Mouse (Mus musculus): ENCODE data around the gene Arglu1.

Gene Arglu1

DNA sequence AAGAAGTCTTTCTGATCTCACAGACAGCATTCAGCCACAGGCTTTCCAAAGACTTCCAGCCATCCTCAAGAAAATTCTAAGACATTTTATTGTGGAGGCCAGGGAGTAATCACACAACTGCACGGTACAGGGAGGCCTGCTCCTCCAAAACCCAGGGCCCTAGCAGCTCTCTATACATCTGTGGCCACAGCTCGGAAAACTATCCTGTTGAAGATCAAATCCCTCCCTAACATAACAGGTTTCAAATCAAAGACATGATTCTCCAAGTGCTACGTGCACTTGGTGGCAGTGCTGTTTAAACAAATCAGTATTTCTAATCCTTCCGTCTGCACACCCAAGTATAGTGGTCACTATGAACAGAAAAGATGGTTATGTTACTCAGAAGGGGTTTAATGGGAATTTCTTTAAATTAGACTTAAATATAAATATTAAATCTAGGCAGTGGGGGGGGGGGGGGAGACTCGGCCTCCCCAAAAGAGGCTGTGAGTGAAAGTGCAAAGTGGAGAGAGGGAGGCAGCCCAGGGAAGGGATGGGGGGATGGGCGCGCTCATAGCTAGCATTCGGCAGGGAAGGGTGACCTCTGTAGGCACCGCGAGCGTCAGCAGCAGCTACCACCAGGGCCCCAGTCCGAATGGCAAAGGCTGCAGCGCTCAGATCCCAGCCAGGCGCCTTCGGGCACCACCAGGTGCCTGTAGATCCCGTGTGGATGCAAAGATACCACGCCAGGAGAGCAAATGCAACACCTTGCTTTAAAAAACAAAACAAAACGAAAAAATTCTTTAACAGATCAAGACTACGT, 31.7 kb downstream of the Arglu1 start:
- in situ Hi-C loops (cut with MboI, MseI): no loop called here

DNA sequence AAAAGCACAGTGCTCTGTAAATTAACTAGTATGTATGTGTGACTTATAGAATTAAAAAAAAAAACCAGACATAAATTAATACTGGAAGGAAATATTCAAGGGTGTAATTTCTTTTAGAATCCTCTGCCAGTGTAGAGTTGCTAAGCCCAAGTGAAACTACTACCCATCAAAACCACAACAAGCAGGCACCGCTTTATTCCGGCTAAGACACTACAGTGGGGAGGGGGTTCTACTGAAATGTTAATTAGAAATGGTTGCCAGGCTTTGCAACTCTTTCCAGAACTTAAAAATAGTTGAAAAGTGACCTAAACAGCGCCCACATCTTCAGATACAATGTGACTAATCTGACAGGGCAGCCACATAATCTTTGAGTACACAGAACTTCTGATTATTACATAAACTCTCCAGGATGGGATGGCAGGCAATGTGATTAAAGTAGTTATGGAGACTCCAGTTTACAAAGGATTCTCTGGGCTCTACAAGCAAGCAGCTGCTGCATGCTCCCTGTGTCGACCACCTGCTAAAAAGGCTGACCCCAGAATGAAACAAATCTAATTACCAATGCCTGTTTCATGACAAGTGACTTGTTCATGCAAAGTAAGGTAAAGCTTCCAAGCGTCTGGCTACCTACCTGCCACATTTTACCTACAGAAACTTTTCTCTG, 32.5 kb downstream of the Arglu1 start:
- in situ Hi-C loops (cut with MboI, MseI): no loop called here

DNA sequence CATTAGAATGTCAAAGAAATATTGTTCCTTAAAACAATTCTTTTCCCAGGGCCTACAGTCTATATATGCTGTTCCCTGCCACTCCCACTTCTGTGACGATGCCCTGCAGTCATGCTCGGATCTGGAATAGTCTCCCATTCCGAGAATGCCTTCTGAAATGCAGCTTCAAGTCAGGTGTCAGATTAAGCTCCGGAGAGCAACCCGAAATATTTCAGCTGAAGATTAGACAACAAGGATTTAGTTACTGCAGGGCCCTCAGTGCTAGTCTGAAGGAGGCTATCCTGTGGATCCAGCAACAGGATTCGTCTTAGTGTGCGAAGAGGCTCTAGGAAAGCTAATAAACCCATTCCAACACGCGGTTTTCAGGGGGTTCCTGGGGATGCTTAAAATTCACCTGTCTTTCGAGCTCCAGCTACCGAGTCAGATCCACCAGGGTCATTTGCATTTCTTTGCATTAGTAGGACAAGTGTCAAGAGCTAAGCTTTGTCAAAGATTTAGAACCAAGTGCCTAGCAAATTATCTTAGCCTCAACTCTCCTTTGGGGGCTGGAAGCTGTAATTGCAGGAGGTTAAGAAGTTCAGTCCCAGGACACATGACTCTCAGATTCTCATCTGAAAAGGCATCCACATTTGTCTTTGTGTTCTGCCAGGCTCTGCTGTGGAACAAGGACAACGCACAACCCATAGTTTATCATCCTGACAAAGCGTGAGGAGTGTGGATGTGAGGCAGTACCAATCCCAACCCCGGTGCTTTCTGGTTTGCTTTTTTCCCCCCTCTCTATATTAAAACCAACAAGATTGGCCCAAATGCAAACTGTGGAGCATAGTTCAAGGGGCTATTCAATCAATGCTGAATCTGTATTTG, 33.5 kb downstream of the Arglu1 start:
- in situ Hi-C loops (cut with MboI, MseI): no loop called here

DNA sequence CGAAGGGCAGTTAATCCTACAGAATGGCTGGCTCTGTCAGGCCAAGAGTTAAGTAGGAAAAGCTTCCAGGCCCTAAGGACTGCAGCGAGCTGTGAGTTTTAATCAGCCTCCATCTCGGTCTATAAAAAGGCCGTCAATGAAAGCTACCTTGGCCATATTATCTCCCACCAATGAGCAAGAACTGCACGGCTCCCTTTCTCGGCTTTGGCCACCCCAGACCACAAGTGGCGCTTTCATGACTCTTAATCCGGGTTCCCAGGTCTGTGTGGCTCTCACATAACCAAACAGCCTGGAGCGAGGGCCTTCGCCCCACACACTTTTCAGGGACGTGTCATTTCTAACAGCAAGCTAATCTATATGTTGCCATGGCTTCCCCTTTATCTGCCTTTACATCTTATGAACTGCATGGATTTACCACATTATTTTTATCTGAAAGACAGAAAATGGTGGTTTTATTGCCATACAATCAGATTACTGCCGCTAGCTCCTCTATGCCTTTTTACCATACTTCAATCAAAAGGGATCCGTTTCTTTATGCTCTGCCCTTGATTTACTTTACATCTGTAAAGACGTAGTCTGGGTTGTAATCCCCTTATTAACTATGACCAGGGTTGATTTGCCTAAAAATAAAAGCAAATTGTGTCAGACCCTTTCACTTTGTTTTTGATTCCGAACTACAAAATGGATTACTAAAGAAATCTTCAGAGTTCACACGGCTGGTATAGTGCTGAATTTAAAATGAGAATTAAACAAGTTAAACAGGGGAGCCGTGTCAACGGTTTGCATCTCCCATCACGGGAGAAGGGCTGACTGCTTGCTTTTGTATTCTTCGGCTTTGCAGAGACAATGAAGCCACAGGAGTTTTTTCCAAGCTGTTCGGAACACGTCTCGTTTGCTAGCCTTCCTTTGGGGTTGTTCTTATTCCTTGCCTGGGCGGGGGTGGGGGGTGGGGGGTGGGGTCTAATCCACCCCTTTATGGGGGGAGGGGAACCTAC, 34.7 kb downstream of the Arglu1 start:
- in situ Hi-C loops (cut with MboI, MseI): no loop called here

DNA sequence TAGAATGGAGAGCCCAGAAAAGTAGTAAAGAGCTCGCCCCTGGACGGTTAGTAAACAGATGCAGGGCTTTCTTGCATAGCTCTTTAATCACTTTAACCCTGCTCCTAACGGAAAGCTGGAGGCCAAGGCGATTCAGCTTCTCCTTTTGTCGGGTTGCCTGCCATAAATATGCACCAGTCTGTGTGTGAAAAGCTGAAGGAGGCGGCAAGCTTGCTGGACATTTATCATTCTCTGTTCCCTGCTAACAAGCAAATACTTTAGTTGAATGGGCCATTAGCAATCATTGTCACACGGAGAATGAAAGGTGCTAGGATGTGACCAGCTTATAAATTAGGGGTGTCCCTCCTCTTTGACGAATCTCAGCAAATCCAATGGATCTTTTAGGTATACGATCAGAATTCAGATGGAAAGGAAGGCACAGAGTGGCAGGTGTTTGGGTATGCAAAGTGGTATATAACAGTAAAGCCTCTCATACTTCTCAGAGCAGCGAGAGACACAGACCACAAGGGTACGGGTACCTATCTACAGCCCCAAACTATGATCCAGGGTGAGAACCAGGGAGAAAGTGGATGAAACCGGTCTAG, 36.3 kb downstream of the Arglu1 start:
- in situ Hi-C loops (cut with MboI, MseI): no loop called here

DNA sequence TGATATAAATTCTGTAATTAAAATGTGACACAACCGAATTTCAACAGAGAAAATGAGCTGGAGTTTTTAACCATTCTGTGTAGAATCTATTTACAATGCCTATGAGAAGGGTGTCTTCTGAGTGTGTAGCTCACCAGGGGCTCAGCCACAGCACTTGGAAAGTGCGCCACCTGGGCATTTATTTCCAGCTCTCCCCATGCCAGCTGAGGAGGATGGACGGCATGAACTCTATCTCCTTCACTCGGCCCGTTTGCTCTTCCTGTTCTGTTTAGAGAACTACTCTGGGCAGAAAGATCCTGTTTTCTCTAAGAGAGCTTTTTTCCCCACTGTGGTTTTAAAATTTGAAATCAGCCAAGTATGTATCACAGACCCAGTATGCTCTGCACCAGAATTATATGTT, 37.0 kb downstream of the Arglu1 start:
- in situ Hi-C loops (cut with MboI, MseI): no loop called here

DNA sequence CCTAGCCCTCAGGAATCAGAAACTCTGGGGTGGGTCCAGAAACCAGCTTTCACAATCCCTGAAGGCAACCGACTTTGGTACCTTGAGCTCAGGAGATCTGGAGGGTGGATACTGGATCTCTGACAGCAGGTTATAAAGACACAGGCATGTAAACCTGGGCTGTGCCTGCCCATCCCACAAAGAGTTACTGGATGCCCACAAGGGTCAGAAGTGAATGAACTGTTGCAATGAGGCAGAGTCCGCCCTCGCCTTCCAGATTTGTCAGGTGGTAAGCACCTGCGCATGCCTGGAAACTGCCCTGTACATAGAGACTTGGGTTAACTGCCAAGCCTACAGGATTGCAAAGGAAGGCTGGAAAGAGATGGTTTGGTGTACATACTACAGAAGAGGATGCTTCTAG, 37.9 kb downstream of the Arglu1 start:
- in situ Hi-C loops (cut with MboI, MseI): no loop called here

DNA sequence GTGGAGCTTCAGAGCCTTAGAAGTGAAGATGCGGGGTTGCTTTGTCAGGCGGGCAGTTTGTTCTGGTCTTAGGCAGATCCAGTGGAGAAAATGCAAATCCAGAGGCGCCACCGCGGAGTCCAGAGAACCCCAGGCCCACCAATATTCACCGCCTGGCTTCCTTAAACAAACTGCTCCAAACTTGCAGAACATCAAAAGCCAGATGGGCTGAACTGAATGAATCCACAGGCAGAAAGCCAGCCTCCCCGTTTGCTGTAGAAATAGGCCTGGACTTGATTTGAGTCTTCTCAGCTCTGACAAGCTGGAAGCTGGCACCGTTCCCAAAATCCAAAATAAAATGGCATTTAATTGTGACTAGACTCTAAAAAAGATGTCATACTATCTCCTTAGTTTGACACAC, 40.4 kb downstream of the Arglu1 start:
- in situ Hi-C loops (cut with MboI, MseI): no loop called here

DNA sequence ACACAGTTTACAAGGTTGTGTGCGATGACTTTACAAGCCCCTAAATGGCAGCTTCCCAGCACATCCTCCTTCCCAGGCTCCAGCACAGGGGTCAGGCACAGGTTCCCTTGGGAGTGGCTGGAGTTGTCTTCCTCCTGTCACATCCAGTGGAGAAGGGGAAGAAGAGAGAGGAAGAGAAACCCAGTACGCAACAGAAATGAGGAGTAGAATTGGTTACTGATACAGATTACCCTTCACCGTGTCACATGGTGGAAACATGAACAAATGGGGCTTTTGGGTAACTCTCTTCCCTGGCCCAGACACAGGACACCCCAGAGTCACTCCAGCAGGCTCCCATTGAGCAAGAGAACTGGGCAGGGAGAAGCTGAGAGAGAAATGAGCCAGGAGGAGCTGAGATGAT, 40.8 kb downstream of the Arglu1 start:
- in situ Hi-C loops (cut with MboI, MseI): no loop called here

DNA sequence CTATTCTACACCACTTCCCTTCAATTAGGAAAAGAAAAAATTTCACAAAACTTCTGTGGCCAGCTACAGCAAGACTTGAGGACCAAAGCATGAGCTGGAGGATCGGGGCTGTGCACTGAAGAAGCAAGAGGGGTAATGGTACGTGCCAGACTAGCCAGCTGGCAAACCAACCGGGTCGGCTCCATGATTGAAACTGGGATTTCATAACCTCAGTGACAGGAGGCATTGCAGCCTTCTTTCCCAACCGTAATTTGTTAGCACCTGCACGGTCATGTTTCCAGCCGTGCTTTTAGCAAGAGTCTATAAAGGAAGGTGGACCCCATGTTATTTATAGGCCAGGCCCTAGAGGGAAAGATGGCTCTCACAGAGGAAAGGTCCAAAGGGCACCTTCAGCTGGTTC, 41.6 kb downstream of the Arglu1 start:
- in situ Hi-C loops (cut with MboI, MseI): no loop called here

DNA sequence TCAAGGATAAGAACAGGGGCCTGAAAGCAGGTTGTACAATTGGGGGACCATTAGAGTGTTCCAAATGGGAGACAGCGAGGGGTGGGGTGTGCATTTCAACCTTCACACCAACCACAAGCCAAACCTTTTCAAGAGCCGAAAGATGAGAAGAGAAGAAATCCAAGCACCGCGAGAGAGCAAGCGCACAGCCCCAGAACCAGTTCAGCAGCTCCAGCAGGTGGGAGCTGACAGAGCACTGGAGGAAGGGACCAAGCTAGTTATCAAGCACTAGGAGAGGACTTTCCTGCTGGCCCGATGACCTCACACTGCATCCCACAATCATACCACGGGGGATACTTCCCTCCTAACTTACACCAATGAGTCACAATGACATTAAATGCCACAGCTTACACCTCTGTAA, 42.5 kb downstream of the Arglu1 start:
- in situ Hi-C loops (cut with MboI, MseI): no loop called here

DNA sequence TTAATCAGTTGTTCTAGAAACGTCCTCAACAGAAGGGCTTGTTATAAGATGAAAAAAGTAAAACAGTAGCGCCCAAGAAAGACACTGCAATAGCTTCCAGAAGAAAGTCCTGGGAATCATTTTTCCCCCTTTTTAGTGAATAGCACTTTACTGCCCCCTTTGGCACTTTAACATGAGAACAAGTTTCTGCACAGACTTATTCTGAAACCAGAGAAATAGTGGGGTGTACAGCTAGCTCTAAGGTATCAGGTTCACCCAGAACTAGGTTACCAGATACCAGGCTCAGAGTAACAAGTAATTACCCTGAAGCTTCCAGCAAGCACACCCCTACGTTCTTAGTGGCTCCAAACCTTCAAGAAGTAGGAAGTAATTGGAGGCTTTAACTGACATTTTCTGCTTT, 43.0 kb downstream of the Arglu1 start:
- in situ Hi-C loops (cut with MboI, MseI): no loop called here

DNA sequence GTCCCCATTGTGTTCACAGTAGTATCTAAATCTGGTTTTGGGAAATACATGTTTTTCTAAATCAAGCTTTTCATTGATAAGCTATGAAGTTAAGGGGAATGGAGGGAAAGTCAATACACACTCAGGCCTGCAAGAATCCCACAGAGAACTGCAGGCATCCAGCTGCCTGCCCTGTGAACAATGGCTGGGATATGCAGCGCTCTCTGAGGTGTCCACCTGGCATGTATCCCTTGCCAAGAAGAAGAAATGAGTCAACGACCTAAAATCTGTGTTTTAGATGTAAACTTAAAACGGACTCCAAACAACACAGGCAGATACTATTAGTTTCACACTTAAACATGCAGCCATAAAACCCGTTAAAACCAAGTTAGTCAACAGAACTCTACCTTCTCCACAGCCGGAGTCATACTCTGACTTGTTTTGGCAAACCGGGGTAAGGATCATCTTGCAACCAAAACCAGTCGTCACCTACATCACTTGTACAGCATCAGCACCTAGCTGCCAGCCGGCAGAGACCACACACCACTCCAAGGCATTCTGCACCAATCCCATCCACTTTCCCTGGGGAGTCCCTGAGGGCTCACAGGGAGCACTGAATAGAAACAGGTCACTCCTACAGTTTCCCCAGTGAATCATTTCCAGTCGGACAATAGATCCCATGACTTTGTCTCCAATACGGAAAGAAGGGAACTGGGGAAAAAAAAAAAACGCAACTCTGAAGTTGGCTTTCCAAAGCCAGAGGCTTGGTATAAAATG, 46.0 kb downstream of the Arglu1 start:
- in situ Hi-C loops (cut with MboI, MseI): no loop called here

DNA sequence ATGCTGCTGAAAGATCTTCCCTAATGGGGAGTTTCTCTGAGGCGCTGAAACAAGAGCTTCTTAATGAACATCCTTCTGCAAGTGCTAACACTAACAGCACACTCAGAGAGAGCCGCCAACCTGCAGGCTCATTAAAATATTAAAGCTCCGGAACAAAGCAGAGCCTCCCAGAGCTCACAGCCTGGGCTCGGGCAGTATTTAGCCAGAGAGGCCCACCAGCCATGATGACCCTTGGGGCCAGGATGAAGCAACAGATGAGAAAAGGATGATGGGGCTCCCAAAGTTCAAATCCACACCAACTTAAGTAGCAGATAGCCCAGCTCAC, 50.1 kb downstream of the Arglu1 start:
- in situ Hi-C loops (cut with MboI, MseI): no loop called here

DNA sequence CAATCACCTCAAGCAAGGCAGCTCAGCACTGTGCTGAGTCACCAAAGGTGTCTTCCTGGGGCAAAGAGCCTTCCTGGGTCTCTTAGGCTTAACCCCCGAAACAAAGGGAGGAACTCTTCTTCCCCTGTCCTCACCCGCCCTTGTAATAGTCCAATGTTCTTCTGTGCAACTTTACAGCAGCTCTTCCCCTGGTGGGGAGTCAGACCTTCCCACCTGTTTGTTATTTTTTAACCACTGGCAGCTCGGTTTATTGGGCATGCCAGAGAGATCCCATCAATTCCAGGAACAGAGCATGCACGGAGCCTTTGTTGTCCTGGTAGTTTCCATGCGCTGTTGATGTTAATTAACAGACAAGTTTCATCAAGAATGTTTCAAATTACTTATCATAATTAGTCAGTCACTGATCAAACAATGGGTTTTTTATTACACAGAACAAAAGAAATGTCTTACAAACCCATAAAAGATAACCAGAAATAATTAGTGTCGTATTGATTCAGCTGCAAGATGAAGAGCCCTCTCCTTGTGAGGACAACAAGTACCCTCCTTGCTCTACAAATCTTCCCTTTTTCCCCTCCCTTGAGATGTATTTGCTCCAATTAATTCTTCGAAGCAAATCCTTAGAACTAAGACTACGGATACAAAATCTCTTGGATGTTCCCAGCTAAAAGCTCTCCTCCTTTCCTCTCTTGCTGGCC, 50.6 kb downstream of the Arglu1 start:
- in situ Hi-C loops (cut with MboI, MseI): no loop called here

DNA sequence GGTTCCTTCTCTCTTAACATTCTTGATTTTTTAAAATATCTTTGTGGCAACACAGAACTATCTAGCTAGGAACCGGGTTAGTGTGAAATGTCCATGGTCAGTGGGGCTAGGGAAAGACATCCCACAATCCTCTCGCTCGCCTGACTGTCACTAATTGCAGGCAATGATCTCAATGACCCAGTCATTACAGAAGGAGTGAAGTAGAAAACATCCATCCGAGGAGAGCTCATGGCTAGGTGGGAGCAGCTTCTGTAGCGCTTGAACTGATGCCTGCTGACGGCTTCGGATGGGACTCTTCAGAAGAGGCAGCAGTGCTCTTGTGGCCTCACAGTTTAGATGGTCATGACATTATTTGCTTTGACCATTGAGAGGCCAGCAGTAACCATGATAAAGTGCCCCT, 58.9 kb downstream of the Arglu1 start:
- in situ Hi-C loops (cut with MboI, MseI): no loop called here

DNA sequence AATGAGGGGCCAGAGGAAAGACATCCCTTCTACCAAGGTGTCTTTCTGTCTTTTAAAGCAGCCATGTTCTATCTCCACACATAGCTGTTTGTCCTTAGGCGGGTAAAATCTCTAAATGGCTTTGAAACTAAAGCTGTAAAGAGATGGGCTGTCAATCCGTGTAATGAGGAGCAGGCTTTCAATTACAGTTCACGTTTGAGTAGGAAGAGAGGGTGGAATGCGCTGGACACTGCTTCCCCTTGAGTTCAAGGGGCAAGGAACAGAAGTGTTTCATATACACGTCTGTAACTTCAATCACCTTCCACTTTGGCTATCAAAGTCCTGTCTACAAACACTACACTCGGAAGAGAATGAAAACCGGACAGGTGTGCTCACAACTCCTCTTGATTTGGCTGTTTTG, 66.3 kb downstream of the Arglu1 start:
- in situ Hi-C loops (cut with MboI, MseI): no loop called here

DNA sequence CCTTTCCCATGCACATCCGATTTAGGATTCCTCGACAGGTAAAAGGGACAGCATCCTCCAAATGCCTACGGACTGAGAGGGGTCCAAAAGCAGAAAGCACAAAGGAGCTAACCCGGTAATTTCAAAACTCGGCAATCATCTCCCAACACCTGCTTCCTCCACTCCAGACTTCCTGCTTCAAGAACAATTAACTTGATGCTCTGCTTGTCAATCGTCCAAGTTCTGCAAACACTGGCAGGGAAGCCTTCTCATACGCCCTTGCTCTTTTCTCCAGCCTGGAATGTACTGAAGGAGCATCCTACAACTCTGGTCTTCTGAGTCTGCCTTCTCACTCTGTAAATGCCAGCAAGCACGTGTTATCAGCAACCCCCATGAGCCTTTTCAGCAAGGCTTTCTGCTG, 66.8 kb downstream of the Arglu1 start:
- in situ Hi-C loops (cut with MboI, MseI): no loop called here

DNA sequence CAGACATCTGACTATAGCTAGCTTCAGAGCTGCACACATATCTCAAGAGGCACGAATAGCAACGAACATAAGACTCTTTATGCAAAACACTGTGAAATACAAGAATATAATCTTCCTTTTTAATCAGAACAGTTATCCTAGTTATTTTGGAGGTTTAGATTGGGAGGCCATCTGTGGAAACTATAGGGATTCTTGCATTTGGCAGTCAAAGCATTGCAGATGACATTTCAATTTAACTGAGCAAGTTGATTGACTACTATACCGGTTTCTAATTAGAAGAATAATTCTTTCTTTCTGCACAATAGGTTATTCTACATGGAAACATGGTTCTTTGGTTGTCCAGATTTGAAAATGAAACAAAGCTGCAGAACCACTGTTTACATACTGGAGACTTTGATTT, 67.8 kb downstream of the Arglu1 start:
- in situ Hi-C loops (cut with MboI, MseI): no loop called here

DNA sequence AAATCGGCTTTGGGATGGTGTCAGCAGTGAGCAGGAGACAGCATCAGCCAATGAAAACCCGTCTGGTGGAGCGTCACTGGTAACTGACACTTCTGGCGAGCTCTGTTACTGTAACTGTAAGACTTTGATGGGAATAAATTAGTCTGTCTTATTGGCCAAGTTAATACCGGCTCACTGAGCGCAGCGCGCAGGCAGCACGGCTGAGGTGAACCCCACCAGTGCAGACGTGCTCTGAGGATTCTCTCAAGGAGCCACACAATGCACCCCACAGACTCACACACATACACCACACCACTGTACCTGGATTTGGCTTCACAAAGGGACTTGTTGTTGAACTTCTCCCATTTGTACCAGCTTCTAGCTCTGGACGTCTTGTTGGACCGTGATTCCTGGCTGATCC, 68.3 kb downstream of the Arglu1 start:
- in situ Hi-C loops (cut with MboI, MseI): no loop called here
